In the genomic region with DNA sequence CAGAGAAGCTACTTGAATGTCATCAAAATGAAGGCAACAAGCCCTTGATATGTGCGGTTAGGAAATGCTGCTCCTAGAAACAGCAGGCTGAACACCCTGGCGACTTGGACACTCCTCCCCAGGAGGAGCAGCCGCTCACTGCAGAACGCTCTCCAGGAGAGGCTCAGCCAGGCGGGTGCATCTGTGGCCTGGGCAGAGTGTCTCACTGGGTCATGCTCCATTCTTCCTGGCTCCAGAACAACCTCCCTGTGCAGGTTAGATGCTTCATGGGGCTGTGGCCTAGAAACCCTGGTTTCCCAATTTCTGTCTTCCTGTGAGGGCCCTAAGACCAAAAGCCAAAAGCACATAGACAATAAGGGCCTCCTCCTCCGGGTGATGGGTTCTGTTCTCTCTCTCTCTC, we compare ENCODE assay signal across 25 mouse cellular contexts. TPM values are rescaled to one million over a fixed set of nuclear protein-coding genes. Genes with fewer than 3 reads are reported as not detected.
"Had no signal": no experiment of that assay in that cellular context is flagged by ENCODE, and none has a peak within 500 bp of the region (broad histone marks: within the 10 kb centered on the region; RNA-seq: fewer than 3 reads in every experiment).

No protein-coding gene starts in this region.

- H3K27ac ChIP-seq: limb, embryonic 13.5 days; liver, embryonic 12.5 days; liver, embryonic 15.5 days; lung, embryonic 15.5 days; midbrain, embryonic 10.5 days; midbrain, embryonic 13.5 days; neural tube, embryonic 13.5 days; stomach, embryonic 15.5 days had no signal

- H3K9me3 ChIP-seq: limb, embryonic 10.5 days; limb, embryonic 13.5 days; liver, embryonic 12.5 days; liver, embryonic 15.5 days; lung, embryonic 15.5 days; megakaryocyte, embryonic 14.5 days; midbrain, embryonic 10.5 days; midbrain, embryonic 13.5 days; neural tube, embryonic 13.5 days; stomach, embryonic 15.5 days had no signal

- H3K4me1 ChIP-seq: limb, embryonic 13.5 days; liver, embryonic 12.5 days; liver, embryonic 15.5 days; lung, embryonic 15.5 days; midbrain, embryonic 13.5 days; neural tube, embryonic 13.5 days; stomach, embryonic 15.5 days had no signal

- H3K36me3 ChIP-seq: limb, embryonic 10.5 days; limb, embryonic 13.5 days; liver, embryonic 12.5 days; liver, embryonic 15.5 days; lung, embryonic 15.5 days; midbrain, embryonic 10.5 days; stomach, embryonic 15.5 days had no signal

- H3K4me3 ChIP-seq: limb, embryonic 10.5 days; limb, embryonic 13.5 days; liver, embryonic 12.5 days; liver, embryonic 15.5 days; lung, embryonic 15.5 days; megakaryocyte, embryonic 14.5 days; midbrain, embryonic 10.5 days; midbrain, embryonic 13.5 days; myocyte; neural tube, embryonic 13.5 days; stomach, embryonic 15.5 days had no signal

- DNase-seq: kidney, postnatal 14 days; kidney, postnatal 4 days; liver; lung, adult 18-20 months; lung, postnatal 10 days; lung, postnatal 36 days; retina, postnatal 1 day; right cerebral cortex, postnatal 25 days; spleen, adult 18-20 months; thymus, adult 18-20 months; thymus, postnatal 36 days had no signal

- ATAC-seq: liver, embryonic 12.5 days; midbrain, embryonic 13.5 days; midbrain, embryonic 16.5 days had no signal

- H3K27me3 ChIP-seq: limb, embryonic 13.5 days; liver, embryonic 15.5 days; lung, embryonic 15.5 days; midbrain, embryonic 13.5 days; neural tube, embryonic 13.5 days; stomach, embryonic 15.5 days had no signal

RNA-seq across cellular contexts. Expression of a gene that starts 15.3 kb away (rescaled TPM):
- total RNA-seq: monocyte, adult 5-6 weeks; neutrophil, adult 5-6 weeks had no signal
- polyA plus RNA-seq: liver, embryonic 12.5 days; liver, embryonic 15.5 days; myocyte had no signal
